Mouse (Mus musculus): ENCODE data around the gene Atg9b.
"Not testable (repeated sequence)": the region's sequence is repeated elsewhere in the genome, so short reads cannot be mapped to it uniquely, and the experiment has no call there.

Gene Atg9b

DNA sequence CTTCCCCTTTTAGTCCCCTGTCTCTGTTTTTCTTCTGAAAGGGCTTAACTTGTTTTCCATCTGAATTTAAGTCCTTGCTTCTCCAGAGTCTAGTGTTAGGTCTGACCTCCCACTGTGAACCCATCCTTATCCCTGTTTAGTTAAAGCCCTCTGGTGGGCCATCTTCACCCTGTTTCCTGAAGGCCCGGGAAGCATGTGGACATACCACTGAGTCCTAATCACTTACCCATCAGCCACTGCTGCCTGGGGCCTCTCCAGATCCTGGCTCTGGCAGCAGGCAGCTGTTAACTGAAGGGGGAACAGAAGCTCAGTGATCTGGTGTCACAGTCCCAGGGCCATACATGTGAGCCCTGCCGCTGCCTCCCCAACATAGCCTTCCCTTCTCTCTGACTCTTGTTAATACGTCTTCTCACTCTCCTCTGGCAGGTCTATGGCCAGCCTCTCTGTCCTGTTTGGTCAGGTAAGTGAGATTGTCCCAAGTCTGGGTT, 13.5 kb upstream of the Atg9b start:
- no peak for DNase-seq (ENCODE audit: extremely low read depth, low read depth, low spot score)

DNA sequence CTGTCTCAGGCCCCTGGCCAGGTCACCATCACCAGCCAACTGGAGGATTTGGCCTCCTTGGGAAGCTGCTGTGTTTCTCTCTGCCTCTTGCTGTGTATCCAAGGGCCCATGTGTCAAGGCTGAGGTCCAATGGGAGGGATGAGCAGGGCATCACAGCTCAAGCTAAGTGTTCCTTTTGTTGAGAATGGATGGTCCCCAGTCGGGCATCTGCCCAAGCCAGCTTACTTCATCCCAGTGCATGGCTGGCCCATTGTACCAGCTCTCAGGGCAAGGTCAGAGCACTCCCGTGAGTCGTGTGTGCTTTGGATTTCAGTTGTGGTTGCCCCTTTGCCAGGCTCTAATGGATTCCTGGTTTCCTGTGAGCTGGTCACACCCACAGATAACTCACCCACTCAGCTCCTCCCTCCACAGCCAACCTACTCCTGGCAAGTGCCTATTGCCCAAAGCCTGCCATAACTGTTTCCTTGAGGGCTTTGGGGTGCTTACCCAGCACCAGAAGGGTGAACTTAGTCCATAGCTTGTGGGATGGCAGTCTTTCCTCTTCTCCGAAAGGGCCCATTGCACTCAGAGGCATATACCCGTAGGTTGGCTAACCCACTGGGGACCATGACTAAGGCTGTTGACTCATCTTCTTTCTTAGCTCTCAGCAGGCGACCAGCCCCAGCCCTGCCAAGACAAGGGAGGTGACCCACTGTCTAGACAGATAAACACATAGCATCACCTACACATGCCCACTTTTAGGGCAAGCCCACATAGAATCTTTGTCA, 12.8 kb upstream of the Atg9b start:
- DNase-seq (ENCODE audit: extremely low read depth, low read depth, low spot score) = no peak

DNA sequence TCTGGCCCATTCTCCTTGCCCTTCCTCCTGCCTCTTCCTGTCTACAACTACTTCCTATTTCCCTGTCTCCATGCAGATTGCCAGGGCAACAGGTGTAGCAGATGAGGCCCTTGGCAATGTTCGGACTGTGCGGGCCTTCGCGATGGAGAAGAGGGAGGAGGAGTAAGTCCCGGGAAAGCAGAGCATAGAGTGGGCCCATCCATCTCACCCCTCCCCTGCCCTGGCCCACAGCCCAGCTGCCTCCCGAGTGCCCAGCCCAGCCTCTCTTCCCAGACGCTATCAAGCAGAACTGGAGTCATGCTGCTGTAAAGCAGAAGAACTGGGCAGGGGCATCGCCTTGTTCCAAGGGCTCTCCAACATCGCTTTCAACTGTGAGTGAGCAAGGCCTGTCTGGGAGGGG, 10.0 kb upstream of the Atg9b start:
- no peak for DNase-seq (ENCODE audit: extremely low read depth, low read depth, low spot score)

DNA sequence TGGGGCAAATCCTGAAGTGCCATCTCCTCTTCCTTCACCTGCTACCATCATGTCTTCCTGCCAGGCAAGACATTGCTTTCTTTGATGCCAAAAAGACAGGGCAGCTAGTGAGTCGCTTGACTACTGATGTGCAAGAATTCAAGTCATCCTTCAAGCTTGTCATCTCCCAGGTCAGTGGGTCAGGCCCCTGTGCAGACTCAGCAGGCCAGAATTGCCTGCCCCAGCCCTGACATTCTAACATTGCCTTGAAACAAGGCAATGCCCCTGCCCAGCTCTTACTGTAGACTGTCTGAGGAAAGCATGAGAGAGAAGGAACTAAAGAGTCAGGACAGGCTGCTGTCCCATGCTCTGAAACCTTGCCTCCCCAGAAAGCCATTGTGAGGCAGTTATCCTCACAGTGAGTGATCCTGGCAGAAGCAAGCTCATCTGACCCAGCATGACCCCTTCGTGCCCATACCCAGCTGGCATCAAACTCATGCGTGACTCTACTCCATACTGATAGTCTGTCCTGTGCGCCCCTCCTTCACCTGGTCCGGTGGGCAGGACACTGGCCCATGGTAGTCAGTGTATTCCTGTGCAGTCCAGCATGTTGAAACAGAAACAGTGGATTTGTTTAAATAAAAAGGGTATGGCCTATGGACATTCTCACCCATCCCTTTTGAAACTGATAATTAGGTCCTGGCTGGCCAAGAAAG, 9.1 kb upstream of the Atg9b start:
- DNase-seq (ENCODE audit: extremely low read depth, low read depth, low spot score) = no peak

DNA sequence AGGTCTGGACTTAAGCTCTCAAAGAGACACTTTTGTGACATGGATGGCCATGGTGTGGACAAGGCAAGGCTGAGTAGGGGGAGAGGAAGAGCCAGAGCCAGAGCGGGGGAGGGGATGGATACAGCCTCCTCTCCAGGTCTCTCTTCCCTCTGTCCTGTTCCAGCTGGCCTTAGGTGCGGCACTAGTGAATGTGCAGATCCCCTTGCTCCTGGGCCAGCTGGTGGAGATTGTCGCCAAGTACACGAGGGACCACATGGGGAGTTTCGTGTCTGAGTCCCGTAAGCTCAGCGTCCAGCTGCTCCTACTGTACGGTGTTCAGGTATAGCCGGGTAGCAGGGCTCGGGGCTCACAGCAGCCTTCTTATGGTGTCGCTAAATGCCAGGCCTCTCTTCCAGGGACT, 8.4 kb upstream of the Atg9b start:
- DNase-seq (ENCODE audit: extremely low read depth, low read depth, low spot score) = no peak

DNA sequence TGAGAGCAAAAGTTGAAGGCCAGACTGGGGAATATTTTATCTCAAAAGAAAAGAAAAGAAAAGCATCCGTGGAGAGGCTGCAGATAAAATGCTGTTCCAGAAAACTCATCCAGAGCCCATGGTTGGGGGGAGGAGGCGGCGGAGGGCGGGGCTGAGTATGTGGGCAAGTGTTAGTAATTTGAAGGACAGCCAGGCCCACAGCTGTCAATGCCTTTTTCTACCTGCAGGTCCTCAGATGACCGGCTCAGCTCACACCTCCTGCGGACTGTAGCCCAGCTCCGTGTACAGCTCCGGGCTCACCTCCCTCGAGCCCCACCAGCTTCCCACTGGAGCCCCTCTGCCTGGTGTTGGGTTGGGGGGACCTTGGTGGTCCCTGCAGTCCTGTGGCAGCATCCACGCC, 7.7 kb upstream of the Atg9b start:
- no peak for DNase-seq (ENCODE audit: extremely low read depth, low read depth, low spot score)

DNA sequence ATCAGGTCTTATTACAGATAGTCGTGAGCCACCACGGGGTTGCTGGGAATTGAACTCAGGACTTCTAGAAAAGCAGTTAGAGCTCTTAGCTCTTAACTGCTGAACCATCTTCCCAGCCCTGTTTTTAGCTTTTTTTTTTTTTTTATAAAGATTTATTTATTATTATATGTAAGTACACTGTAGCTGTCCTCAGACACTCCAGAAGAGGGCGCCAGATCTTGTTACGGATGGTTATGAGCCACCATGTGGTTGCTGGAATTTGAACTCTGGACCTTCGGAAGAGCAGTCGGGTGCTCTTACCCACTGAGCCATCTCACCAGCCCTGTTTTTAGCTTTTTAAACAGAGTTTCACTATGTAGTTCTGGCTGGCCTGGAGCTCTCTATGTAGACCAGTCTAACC, 4.3 kb upstream of the Atg9b start:
- DNase-seq (ENCODE audit: extremely low read depth, low read depth, low spot score) = not testable (repeated sequence)

DNA sequence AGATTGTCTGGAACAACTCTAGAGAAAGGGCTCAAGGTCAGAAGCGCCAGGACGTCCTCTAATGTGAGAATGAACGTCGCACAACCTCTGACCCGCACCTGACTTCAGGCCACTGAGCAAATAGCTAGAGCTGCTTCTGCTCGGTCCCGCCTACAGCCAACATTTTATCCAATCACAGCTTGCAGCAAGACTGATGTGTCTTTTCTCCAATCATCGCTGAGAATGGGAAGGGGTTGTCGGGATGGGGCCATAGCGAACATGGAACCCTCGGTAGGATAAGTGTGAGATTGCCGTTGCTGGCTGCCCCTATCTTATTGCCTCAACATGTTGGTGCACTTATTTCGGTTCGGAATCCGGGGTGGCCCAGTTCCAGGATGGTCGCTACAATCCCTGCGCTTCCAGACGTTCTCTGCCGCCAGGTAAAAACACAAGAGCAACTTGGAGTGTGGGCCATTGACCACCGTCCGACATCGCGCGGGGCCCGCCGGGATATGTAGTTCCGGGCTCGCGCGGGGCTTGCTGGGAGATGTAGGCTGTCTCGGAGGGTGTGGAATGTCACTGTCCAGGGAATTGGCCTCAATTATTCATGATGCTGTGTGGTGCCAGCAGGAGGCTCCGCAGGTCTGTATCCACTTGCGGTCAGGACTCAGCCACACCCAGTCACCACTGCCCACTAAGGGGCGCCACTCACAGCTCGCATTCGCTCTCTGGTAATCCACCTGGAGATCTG, 2.4 kb upstream of the Atg9b start:
- DNase-seq (ENCODE audit: extremely low read depth, low read depth, low spot score) = peak; percentile 90

DNA sequence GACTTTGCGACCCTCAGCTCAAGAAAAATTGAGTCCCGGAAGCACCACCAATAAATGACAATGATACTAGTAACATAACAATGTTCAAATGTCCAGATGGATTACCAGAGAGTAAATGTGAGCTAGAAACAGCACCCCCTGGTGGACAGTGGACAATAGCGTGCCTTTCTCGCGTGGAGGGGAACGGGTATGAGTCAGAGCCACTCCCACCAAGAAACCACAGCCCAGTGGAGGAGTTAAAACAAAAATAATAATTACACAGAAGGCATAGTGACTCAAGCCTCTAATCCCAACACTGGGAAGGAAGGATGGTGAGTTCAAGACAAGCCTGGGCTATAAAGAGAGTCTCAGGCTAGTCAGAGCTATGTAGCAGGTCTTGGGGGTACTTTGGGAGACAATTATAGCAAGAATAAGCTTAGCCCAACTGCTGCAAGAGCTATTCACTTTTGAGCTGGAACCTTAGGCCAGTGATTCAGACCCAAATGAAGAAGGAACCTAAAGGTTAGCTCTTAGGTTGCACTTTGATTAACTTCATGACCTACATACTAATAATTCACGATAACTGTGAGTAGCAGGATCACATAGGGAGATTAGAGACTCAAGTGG, 1.6 kb upstream of the Atg9b start, which contains the start of gene Abcb8:
Gene Abcb8 (plus strand): TSS at position 272 of the 606 bp plus-strand sequence.
- DNase-seq (ENCODE audit: extremely low read depth, low read depth, low spot score) = no peak

DNA sequence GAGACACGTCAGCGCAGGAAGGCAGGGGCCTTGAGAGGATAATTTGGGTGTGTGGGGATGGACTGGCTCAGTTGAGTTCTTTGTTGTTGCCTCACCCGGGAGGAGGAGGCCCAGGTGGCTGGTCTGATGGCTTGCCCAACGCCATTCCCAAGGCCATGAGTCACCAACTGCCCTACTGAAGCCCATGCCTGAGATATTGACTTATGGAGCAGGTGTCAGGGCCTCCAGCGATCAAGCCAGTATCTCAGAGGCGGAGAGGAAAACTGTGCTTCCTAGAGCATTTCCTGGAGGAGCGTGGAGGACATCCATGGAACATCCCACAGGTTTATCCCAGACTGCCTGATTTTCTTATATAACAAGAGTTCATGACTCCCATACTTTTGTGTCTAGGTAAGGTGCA, 781 bp upstream of the Atg9b start:
- peak; percentile 31 for DNase-seq (ENCODE audit: extremely low read depth, low read depth, low spot score)

DNA sequence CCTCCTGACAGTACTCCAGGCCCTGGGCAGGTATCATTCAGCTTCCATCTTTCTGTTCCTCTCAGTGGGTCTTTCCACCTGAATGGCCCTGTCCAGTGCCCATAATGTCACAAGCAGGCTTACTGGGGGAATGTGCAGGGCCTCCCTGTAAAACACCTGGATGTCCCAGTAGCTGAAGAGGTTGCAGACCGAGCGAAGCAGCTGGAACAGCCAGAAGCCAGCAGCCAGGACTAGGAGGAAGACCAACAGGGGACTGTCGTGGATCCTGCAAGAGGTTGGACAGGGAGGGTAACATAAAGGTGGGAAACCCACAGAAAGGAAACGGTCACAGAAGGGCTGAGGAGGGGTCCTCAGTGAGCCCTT, 2.3 kb downstream of the Atg9b start:
- DNase-seq (ENCODE audit: extremely low read depth, low read depth, low spot score) = no peak

DNA sequence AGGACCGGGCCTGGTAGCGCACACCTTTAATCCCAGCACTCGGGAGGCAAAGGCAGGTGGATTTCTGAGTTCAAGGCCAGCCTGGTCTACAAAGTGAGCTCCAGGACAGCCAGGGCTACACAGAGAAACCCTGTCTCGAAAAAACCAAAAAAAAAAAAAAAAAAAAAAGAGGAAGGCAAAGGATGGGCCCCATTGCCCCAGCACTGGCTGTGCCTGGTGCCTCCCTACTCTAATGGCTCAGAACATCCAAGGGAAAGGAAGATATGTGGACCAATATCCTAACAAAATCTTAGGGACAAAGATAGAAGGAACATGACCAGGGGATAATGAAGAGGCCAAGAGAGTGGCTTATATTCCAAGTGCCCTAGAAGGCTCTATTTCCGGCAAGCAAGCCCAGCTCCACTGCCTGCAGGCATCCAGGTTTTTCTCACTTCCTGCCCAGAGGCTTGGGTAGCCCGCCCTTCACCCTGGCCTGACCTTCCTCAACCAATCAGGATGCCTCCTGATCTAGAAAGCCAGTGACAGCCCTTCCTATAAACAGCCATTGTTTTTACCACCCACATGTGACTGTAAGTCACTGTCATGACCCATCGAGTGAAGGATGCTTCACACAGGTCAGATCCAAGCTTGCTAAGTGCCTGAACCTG, 2.8 kb downstream of the Atg9b start:
- DNase-seq (ENCODE audit: extremely low read depth, low read depth, low spot score) = no peak

DNA sequence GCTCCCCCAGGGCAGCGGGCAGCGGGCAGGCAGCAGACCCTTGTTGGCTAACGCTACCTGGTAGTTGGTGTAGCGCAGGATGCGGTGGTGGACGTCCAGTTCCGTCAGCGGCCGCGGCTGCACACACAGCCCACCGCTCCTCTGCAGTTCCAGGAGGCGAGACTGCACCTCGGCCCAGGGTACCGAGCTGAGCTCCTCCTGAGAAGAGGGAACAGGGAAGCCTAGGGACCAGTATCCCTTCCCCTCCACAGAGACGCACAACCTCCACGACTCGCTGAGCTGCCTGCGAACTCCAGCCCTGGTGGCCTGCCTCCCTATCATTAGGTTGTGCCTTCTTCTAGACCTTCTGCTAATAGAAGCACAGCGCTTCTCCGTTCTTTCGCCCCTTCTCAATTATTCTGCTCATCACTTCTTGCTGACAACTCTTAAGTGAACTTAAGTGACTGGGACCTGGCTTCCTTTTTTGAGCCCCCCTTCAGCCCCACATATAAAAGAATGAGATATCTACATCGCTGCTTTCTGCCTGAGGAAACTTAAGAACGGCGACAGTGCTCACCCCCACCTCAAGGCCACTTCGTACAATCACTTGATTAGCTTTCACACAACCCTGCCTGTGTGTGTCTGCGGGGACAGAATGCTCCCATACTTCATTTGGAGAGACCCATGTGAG, 3.6 kb downstream of the Atg9b start:
- DNase-seq (ENCODE audit: extremely low read depth, low read depth, low spot score) = no peak

DNA sequence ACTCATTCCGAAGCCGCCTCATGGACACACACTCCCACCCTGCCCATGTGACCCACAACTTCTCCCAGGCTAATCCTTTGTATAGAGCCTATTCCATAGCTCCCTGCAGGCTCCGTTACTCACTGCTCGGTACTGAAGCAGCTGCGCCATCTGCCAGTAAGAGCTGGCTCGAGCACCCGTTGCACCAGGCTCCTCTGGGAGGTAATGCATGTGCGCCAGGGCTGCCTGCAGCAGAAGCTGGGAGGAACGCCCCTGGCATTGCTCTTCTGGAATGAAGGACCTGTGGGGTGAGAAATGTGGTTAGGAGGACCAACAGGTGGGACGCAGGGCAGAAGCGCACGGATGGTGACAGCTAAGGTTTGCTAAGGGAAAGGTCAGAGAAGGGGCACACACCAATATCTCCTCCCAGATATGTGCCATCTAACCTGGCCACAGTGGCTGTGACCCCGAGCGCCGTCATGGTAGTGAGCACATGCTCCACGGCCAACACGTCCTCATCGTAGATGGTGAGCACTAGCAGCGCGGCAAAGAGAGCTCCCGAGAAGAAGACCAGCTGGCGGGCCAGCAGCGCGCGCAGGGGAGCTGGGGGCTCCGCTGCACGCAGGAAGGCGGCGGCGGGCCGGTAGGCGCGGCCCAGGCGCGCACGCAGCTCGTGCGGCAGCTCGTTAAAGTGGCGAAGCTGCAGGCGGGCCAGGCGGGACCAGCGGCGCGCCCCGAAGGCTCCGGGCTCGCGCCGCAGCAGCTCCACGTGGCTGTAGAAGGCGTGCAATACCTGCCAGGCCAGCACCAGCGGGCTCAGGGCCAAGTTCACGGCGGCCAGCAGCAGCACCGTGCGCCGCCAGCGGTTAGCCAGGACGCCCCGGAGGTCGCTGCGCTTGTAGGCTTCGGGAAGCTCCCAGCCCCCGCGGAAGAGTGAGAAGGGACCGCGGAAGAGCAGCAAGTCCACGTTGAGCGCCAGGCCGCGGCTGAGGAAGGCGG, 4.4 kb downstream of the Atg9b start:
- no peak for DNase-seq (ENCODE audit: extremely low read depth, low read depth, low spot score)

DNA sequence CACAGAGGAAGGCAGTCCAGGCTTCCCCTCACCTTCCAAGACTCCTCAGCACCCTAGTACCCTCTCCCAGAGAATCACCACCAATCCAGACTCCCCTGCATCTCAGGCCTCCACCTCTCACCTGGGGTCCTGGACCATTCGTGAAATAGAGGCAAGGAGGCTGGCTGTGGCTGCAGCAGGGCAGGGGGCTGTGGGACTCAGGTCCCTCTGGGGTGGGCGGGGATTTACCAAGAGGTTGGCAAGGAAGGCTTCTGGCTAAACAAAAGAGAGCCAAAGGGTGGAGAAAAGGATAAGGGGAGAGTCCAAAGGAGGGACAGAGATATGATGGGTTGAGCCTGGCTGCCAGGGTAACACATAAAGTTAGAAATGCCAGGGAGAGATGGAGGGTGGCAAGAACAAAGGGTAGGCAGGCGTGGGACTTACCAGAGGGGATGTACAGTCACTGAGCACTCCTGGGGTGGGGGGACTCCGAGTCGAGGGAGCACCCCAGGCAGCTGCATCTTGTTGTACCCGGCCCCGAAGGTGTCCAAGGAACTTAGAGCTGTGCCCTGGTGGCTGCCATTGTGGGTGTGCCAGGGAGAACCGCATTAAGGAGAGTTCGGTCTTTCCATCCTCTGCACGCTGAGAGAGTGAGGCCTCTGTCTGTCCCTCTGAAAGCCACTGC, 5.9 kb downstream of the Atg9b start:
- DNase-seq (ENCODE audit: extremely low read depth, low read depth, low spot score) = no peak

DNA sequence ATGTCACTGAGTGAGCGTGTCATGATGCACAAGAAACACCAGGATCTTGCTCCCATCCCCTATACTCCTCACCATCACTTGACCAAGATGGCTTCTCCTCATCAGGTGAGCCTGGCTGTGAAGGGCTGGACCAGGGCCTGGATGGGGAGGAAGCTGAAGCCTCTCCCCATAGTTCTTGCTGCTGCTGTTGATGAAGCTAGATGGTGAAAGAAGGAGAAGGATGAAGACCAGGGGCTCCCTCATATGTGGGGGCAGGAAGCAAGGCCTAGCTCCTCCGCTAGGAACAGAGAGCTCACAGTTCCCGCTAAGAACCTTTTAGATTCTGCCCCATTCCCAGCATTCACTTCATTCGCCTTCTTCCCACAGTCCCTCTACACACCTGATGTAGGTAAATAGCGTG, 6.6 kb downstream of the Atg9b start:
- DNase-seq (ENCODE audit: extremely low read depth, low read depth, low spot score) = no peak

DNA sequence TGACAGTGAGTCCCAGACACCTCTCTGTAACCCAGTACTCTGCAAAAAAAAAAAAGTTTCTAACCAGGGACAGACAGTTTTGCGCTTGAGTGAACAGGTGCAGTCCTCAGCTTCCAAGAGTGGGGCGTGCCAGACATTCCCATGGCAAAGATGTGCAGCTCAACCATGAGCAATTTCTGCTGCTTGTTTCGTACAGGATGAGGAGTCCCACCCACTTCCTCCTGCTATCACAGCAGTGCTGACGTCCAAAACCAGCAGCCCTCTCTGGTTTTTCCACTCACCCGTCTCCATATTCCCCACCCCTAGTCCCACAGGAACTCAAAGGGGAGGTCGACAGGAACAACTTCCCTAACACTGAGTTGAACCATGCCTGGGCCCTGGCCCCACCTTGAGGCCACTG, 7.5 kb downstream of the Atg9b start:
- DNase-seq (ENCODE audit: extremely low read depth, low read depth, low spot score) = no peak

DNA sequence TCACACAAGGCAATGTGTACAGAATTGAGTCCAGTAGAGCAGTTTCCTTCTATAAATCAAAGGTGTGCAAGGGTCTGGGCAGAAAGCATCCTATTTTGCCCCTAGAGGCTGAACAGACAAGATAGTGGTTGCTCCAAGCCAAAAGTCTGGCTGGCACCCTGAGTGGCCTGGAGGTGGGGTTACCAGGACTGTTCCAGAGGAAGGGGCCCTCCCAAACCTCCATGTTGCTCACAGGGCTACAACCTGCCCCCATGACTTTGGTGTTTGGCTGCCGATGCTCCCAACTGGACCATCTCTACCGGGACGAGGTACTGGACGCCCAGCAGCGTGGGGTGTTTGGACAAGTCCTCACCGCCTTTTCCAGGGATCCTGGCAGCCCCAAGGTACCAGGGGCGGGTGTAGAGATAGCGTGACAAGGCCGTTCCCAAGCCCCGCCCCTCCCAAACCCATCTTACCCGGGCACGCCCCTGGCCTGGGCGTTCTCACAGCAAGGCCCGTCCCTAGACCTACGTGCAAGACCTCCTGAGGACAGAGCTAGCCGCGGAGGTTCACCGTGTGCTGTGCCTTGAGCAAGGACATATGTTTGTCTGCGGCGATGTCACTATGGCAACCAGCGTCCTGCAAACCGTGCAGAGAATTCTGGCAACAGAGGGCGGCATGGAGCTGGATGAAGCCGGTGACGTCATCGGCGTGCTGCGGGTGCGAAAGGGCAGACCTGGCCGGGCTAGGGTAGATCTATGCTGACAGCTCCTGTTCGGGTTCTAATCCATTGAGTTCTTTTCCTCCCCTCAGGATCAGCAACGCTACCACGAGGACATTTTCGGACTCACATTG, 8.7 kb downstream of the Atg9b start:
- peak; percentile 55 for DNase-seq (ENCODE audit: extremely low read depth, low read depth, low spot score)

Measured in fat pad, adult 2 months (tissue).